Mouse (Mus musculus): Measurements from ENCODE around the gene Gse1. TPM values are rescaled to one million over a fixed set of nuclear protein-coding genes. Genes with fewer than 3 reads are reported as not detected.
A peak's percentile ranks its signal among the peaks of the same experiment; 100 is the strongest.

Gene Gse1
- polyA plus RNA-seq, 1 experiment from 2014 or later, result 15.4 TPM

DNA sequence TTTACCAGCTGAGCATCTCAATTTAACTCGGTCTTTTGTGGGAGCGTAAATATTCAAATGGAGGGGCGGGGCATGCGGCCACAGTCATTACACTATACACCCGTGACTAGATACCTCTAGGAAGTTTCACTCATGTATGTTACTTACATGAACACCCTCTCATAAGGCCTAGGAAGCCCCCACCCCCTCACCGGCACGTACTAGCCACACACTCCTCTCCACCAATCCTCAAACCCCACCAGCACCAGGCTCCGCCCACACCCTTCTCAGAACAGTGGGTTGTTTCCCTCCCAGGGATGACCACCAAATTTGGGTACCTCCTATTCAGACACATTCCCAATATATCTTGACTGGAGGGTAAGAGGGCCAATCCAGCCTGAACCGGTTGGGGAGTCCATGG, 379.2 kb downstream of the Gse1 start:
- Histone ChIP-seq H3K4me3 (no peak overlapping the region), H3K36me3 (no peaks in the 10 kb centered on the region), H3K27ac (replicated peaks) (no peak overlapping the region), H3K27me3 (no peaks in the 10 kb centered on the region), H3K9ac (no peak overlapping the region), H3K4me1 (replicated peaks) (peaks cover 6% of the 10 kb centered on the region; the same call in 1 of the 2 replicates), H3K4me2 (no peak overlapping the region), H3K9me3 (no peaks in the 10 kb centered on the region)
- 79% methylated on average over 9 of the region's 9 CpGs for WGBS
- no peak; the same call in 1 of the 2 replicates for ATAC-seq (ENCODE audit: low FRiP score, low read depth)

DNA sequence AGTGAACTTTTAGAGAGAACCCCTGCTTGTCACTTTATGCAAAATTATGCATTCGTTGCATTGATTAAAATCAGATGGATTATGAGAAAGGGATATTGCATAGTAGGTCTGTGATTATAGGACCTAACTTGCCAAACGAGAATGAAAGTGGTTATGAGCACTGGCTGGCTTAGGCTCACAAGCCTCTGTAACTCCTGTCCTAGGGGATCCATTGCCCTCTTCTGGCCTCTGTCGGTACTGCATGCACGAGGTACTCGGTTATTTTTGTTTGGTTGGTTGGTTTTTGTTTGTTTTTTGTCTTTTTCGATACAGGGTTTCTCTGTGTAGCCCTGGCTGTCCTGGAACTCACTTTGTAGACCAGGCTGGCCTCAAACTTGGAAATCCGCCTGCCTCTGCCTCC, 379.6 kb downstream of the Gse1 start:
- no peaks in the 10 kb centered on the region for H3K36me3 ChIP-seq
- no peak overlapping the region for H3K4me3 ChIP-seq
- ATAC-seq (ENCODE audit: low FRiP score, low read depth), result no peak; the same call in 1 of the 2 replicates
- no peak overlapping the region for H3K4me2 ChIP-seq
- 10% methylated on average over 7 of the region's 7 CpGs for WGBS
- H3K9me3 ChIP-seq, result no peaks in the 10 kb centered on the region
- no peaks in the 10 kb centered on the region for H3K27me3 ChIP-seq
- H3K27ac ChIP-seq (replicated peaks), result no peak overlapping the region
- no peak overlapping the region for H3K9ac ChIP-seq
- H3K4me1 ChIP-seq (replicated peaks), result peaks cover 2% of the 10 kb centered on the region; the same call in 1 of the 2 replicates

DNA sequence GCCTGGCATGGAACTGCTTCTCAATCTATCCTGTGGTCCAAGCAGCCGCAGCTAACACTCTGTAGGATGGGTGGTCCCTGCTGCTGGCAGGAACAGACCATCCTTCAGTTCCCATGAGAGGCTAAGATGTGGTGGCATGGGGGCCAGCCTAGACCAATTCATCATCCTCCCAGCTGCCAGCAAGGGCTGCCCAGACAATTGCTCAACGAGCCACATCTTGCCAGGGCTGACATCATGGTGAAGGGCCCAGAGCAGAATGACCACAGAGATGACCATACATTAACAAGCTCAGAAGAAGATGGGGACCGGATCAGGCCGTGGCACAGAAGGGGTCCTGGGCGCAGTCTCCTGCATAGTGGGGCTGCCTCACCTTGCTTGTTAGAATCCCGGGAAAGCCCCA, 382.6 kb downstream of the Gse1 start:
- H3K4me1 ChIP-seq (replicated peaks), result no peaks in the 10 kb centered on the region
- no peak overlapping the region for H3K9ac ChIP-seq
- H3K4me2 ChIP-seq, result no peak overlapping the region
- 82% methylated on average over 6 of the region's 6 CpGs for WGBS
- no peak overlapping the region for H3K27ac ChIP-seq (replicated peaks)
- ATAC-seq (ENCODE audit: low FRiP score, low read depth), result no peak
- H3K27me3 ChIP-seq, result no peaks in the 10 kb centered on the region
- no peaks in the 10 kb centered on the region for H3K9me3 ChIP-seq
- H3K4me3 ChIP-seq, result no peak overlapping the region
- H3K36me3 ChIP-seq, result no peaks in the 10 kb centered on the region

DNA sequence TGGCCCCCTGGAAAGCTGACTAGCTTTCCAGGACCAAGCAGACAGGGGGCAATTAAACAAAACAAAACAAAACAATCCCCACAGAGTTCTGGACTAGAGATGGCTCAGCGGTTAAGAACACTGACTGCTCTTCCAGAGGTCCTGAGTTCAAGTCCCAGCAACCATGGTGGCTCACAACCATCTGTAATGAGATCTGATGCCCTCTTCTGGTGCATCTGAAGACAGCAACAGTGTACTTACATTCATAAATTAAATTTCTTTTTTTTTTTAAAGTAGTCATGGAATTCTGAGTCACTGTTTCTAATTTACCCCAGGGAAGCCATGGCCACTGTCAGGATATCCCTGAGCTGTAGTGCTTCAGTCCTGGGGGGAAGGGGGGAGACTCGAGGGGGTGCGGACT, 386.2 kb downstream of the Gse1 start:
- no peak overlapping the region for H3K9ac ChIP-seq
- H3K4me2 ChIP-seq, result no peak overlapping the region
- ATAC-seq (ENCODE audit: low FRiP score, low read depth), result no peak
- no peaks in the 10 kb centered on the region for H3K9me3 ChIP-seq
- H3K36me3 ChIP-seq, result no peaks in the 10 kb centered on the region
- H3K27ac ChIP-seq (replicated peaks), result no peak overlapping the region
- no peaks in the 10 kb centered on the region for H3K27me3 ChIP-seq
- H3K4me3 ChIP-seq, result no peak overlapping the region
- H3K4me1 ChIP-seq (replicated peaks), result peaks cover 18% of the 10 kb centered on the region
- 91% methylated on average over 3 of the region's 3 CpGs for WGBS

DNA sequence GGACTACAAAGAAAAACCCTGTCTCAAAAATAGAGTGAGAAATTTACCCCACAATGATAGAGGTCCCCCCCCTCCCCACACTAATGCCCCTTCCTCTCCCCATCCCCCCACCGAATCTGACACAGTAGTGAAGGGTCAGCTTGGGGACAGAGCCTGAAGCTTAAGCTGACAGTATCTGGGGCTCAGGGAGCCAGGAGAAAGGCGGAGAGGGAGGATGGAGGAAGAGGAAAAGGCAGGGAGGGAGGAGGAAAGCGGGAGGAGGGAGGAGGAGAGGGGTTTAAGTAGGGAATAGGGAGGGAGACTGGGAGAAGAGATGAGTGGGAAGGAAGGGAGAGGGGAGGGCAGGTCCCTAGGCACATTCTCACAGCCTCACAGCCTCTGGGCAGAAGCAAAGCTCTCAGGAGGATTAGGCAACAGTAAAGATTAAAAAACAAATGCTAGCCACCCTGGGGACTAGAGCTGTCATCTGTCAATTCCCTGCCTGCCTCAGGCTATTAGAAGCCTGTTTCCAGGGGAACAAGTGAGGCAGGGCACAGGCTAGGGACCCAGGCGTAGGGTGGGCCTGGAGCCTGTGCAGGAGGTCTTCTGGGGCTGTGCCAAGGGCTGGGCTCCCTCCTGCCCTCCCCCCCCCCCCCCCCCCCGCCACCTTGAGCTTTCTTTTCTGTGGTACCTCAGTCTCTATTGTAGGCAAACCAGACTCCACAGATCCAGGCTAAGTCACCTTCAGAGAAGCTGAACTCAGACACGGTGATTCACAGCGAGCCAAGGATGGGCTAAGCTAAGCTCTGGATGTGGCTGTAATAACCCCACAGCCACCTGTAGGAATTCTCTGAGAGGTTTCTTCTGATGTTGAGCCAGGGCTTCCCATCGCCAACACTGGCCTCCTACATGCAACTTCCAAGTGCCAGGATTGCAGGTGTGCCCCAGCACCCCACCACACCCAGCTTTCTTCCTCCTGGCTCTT, 388.7 kb downstream of the Gse1 start:
- no peak overlapping the region for H3K9ac ChIP-seq
- no peak overlapping the region for H3K4me3 ChIP-seq
- ATAC-seq (ENCODE audit: low FRiP score, low read depth), result peak; percentile 52; the same call in 1 of the 2 replicates
- H3K9me3 ChIP-seq, result no peaks in the 10 kb centered on the region
- H3K4me2 ChIP-seq, result no peak overlapping the region
- no peaks in the 10 kb centered on the region for H3K36me3 ChIP-seq
- H3K4me1 ChIP-seq (replicated peaks), result peaks cover 18% of the 10 kb centered on the region
- H3K27ac ChIP-seq (replicated peaks), result peak overlapping the region; percentile 43; the same call in 1 of the 2 replicates
- WGBS, result 21% methylated on average over 8 of the region's 8 CpGs
- no peaks in the 10 kb centered on the region for H3K27me3 ChIP-seq

DNA sequence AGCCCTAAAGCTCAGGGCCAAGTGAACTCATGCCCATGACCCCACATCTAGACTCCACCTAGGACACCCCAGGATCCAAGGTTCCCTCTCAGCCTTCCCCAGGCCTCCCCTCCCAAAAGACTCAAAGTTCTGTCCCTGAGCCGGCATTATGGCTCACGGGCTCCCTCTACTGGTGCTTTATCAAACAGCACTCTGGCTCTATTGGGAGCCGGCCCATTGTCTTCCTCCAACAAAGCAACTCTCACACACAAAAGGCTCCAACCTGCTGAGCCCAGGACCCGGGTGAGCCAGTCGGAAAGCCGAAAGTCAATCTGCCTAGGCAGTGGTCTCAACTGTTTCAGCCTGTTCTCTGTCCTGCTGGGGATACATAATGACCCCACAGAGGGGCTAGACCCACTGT, 389.9 kb downstream of the Gse1 start:
- ATAC-seq (ENCODE audit: low FRiP score, low read depth), result no peak
- Histone ChIP-seq H3K4me2 (peak overlapping the region; percentile 22; the same call in 1 of the 2 replicates), H3K27me3 (no peaks in the 10 kb centered on the region), H3K4me3 (no peak overlapping the region), H3K36me3 (no peaks in the 10 kb centered on the region), H3K9ac (no peak overlapping the region), H3K9me3 (no peaks in the 10 kb centered on the region), H3K4me1 (replicated peaks) (peaks cover 18% of the 10 kb centered on the region), H3K27ac (replicated peaks) (0 out of 2 replicates have a peak overlapping the region, but pooled peaks have one; percentile 27)
- WGBS, result 0% methylated on average over 6 of the region's 6 CpGs

DNA sequence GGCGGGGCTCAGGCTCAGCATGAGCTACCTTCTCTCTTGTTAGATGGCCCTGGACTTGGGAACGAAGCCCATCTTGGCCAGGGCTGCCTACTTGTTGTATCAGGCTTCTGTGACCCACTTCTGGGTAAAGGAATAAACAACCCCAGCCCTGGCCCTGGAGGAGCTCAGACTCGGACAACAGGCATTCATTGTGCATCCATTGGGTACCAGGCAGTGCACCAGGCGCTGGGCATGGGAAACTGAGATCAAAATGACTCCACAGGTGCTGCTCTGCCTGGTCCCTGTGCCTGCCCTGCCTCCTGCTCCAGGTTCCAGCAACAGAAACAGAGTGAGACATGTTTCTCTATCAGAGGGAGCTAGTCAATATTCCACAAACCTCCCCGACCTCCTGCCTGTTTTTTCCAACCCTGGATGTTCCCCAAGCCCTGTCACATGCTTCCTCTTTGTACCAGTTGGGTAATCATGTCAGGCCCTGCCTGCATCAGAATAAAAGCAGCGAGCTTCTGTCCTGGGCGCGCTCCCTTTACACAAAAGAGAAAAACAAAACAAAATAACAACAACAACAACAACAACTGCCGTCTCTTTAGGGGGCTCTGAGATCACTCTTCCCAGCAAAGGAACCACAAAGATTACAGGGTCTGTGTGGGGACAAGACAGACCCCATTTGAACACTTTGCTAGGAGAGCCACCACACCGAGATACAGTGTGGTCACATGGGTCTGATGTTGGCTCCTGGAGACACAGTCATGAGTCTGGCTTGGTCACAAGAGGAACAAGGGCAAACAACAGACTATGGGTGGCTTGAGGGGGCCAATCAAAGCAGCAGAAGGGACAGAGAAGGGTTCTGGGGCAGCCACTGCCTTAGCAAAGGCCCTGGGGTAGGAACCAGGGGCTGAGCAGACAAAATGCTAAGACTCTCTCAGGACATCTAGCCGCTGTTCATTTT, 391.3 kb downstream of the Gse1 start:
- Histone ChIP-seq H3K36me3 (no peaks in the 10 kb centered on the region), H3K4me1 (replicated peaks) (peaks cover 18% of the 10 kb centered on the region), H3K27me3 (no peaks in the 10 kb centered on the region), H3K9ac (no peak overlapping the region), H3K27ac (replicated peaks) (no peak overlapping the region), H3K4me3 (no peak overlapping the region), H3K9me3 (no peaks in the 10 kb centered on the region), H3K4me2 (no peak overlapping the region)
- WGBS, result 76% methylated on average over 11 of the region's 11 CpGs
- no peak for ATAC-seq (ENCODE audit: low FRiP score, low read depth)

DNA sequence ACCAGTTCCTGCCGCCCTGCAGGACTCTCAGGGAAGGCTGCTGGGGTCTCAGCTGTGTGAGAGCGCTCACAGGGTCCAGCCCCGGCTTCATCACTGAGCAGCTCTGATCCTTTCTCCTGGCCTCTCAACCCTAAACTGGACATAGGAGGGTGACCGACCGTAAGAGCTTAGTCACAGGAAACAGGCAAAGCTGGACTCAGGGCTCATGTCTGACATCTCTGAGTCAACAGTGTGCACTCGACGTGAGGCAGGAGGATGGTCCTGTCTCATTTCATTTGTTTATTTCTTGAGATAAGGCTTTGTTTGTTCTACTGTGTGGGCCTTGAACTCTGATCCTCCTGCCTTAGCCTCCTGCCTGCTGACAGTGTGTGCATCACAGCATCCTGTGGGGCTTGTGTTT, 392.2 kb downstream of the Gse1 start:
- Histone ChIP-seq H3K4me2 (no peak overlapping the region), H3K27ac (replicated peaks) (no peak overlapping the region), H3K9ac (no peak overlapping the region), H3K4me1 (replicated peaks) (peaks cover 18% of the 10 kb centered on the region), H3K9me3 (no peaks in the 10 kb centered on the region), H3K36me3 (no peaks in the 10 kb centered on the region), H3K27me3 (no peaks in the 10 kb centered on the region), H3K4me3 (no peak overlapping the region)
- 54% methylated on average over 7 of the region's 7 CpGs for WGBS
- ATAC-seq (ENCODE audit: low FRiP score, low read depth), result no peak

DNA sequence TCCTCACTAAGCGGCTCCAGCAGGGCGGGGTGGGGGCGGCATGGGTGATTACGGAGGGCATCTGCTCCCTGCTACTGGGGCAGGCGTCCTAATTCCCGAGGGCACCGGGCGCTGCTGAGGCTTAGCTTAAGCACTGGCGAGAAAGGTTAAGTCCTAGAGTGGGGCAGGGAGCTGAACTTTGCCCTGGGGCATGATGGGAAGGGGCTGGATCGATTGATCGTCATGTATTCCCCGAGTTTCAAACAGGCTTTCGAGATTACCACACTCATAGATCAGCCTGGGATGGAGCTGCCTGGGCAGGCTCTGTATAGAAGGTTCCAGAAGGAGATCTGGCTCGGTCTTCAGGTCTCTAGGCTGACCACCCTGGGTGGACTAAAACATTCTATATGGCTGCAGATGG, 393.9 kb downstream of the Gse1 start:
- H3K4me2 ChIP-seq, result no peak overlapping the region
- H3K36me3 ChIP-seq, result no peaks in the 10 kb centered on the region
- WGBS, result 79% methylated on average over 14 of the region's 14 CpGs
- peaks cover 11% of the 10 kb centered on the region for H3K4me1 ChIP-seq (replicated peaks)
- H3K4me3 ChIP-seq, result no peak overlapping the region
- no peaks in the 10 kb centered on the region for H3K9me3 ChIP-seq
- ATAC-seq (ENCODE audit: low FRiP score, low read depth), result no peak
- no peak overlapping the region for H3K27ac ChIP-seq (replicated peaks)
- H3K9ac ChIP-seq, result no peak overlapping the region
- no peaks in the 10 kb centered on the region for H3K27me3 ChIP-seq

DNA sequence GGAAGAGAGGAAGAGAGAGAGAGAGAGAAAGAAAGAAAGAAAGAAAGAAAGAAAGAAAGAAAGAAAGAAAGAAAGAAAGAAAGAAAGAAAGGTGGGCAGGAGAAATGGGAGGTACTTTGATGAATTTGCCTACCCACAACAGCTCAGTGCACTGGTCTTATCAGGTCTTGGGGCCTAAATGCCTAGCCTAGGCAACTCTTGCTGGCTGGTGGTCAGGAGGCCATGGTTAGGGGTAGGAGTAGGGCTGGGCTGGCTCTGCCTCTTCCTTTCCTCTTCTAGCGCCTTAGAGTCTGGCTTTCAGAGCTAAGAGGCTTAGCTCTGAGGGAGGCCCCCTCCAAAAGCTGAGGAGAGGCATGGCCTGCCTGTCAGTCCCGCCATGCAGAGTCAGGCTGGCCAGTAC, 395.4 kb downstream of the Gse1 start:
- 56% methylated on average over 2 of the region's 2 CpGs for WGBS
- Histone ChIP-seq H3K27ac (replicated peaks) (no peak overlapping the region), H3K4me3 (no peak overlapping the region), H3K4me1 (replicated peaks) (no peaks in the 10 kb centered on the region), H3K4me2 (no peak overlapping the region), H3K27me3 (no peaks in the 10 kb centered on the region), H3K9ac (no peak overlapping the region), H3K9me3 (no peaks in the 10 kb centered on the region), H3K36me3 (no peaks in the 10 kb centered on the region)
- ATAC-seq (ENCODE audit: low FRiP score, low read depth), result no peak

DNA sequence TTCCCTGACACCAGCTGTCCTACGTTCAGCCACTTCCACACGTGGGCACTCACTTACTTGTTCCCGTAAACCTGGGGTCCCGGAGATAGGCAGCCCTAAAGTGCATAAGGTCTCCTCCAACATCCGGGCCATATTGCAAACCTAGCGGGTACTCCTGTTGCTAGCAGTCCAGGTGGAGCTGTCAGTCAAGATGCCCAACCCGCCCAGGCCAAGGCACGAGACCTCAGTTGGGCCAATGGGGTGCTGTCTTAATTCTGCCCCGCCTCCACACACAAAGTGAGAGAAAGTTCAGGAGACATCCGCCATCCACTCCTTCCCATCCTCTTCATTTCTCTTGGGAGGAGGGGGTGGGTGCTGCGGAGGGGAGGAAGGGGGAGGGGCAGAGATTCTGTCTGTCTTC, 398.2 kb downstream of the Gse1 start:
- Histone ChIP-seq H3K4me3 (no peak overlapping the region), H3K4me2 (no peak overlapping the region), H3K9ac (no peak overlapping the region), H3K27me3 (no peaks in the 10 kb centered on the region), H3K9me3 (no peaks in the 10 kb centered on the region), H3K4me1 (replicated peaks) (no peaks in the 10 kb centered on the region), H3K27ac (replicated peaks) (no peak overlapping the region), H3K36me3 (no peaks in the 10 kb centered on the region)
- 64% methylated on average over 11 of the region's 11 CpGs for WGBS
- no peak for ATAC-seq (ENCODE audit: low FRiP score, low read depth)

DNA sequence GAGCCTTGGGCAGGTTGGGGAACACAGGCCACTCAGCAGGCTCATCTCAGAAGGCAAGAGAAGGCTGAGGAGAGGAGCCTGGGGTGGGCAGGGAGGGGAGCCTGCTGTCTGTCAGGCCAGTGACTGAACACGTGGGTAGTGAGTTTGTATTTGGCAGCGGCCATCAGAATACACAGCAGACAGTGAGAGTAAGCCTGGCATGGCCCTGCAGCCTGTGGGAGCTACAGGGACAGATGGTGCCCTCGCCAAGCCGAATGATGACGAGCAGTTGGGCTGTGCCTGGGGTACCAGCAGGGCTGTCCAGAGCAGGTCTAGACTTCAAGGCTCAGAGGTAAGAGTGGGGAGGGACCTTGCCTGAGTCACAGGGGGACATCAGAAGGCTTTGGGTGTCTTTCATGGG, 399.0 kb downstream of the Gse1 start:
- 61% methylated on average over 5 of the region's 5 CpGs for WGBS
- H3K9ac ChIP-seq, result no peak overlapping the region
- H3K4me1 ChIP-seq (replicated peaks), result no peaks in the 10 kb centered on the region
- H3K4me3 ChIP-seq, result no peak overlapping the region
- ATAC-seq (ENCODE audit: low FRiP score, low read depth), result peak; percentile 55; the same call in 1 of the 2 replicates
- H3K9me3 ChIP-seq, result no peaks in the 10 kb centered on the region
- H3K27ac ChIP-seq (replicated peaks), result no peak overlapping the region
- H3K4me2 ChIP-seq, result no peak overlapping the region
- H3K27me3 ChIP-seq, result no peaks in the 10 kb centered on the region
- H3K36me3 ChIP-seq, result no peaks in the 10 kb centered on the region
